Mouse (Mus musculus) embryonic facial prominence, embryonic 12.5 days (tissue): Measurements from ENCODE around the gene Colq. TPM values are rescaled to one million over a fixed set of nuclear protein-coding genes. Genes with fewer than 3 reads are reported as not detected.

Experiments
- ATAC-seq: fragments of 200-750 bp; cut with Nextera tagmentation; 2 replicates; pipeline ENCODE4 v1.8.0; 2017; ENCODE audit not compliant: insufficient number of reproducible peaks, insufficient read depth, low FRiP score, low TSS enrichment
- H3K27ac ChIP-seq: fragments of 300-500 bp; sonication (generic); 2 replicates; pipeline ENCODE4 v1.5.1; 2016; ENCODE audit warnings: mild to moderate bottlenecking
- H3K27me3 ChIP-seq: fragments of 300-500 bp; sonication (generic); 2 replicates; pipeline ENCODE4 v1.6.1; 2016; ENCODE audit warnings: mild to moderate bottlenecking, moderate library complexity
- H3K36me3 ChIP-seq: fragments of 300-500 bp; sonication (generic); 2 replicates; pipeline ENCODE4 v1.6.1; 2016; ENCODE audit warnings: mild to moderate bottlenecking
- H3K4me1 ChIP-seq: fragments of 300-500 bp; sonication (generic); 2 replicates; pipeline ENCODE4 v1.6.1; 2016
- H3K4me2 ChIP-seq: fragments of 300-500 bp; sonication (generic); replicated peaks from 2 replicates; pipeline ENCODE4 v1.6.1; 2016; ENCODE audit warnings: mild to moderate bottlenecking, moderate library complexity
- H3K4me3 ChIP-seq: fragments of 300-500 bp; sonication (generic); 2 replicates; pipeline ENCODE4 v1.5.1; 2016; ENCODE audit warnings: mild to moderate bottlenecking
- H3K9ac ChIP-seq: fragments of 300-500 bp; sonication (generic); 2 replicates; pipeline ENCODE4 v1.6.1; 2016; ENCODE audit warnings: mild to moderate bottlenecking, moderate library complexity
- H3K9me3 ChIP-seq: fragments of 300-500 bp; sonication (generic); 2 replicates; pipeline ENCODE4 v1.6.1; 2016; ENCODE audit warnings: mild to moderate bottlenecking, moderate library complexity
- WGBS: fragments of 180-500 bp; shearing (Covaris S2); methylation state at CpG from one replicate; pipeline ENCODE4 v1.1.7; 2016; 5-methylcytosine and 5-hydroxymethylcytosine counted together
- polyA plus RNA-seq: library from polyadenylated mRNA; unstranded; fragments of >200 nt; fragmentation: Nextera tagmentation; extraction: Ambion mirVana; gene quantifications from 2 replicates; pipeline ENCODE4 v1.2.1, GENCODE M21; 2016

Colq gene
- polyA plus RNA-seq, 1 experiment from 2014 or later, result 1.0 TPM

GRCm38 (mm10) chr14:31601908-31602615 lies 10.9 kb upstream of the Colq start:
- Histone ChIP-seq H3K4me3 (no peak overlapping the region), H3K4me1 (no peaks in the 10 kb centered on the region), H3K9me3 (no peaks in the 10 kb centered on the region), H3K9ac (no peak overlapping the region), H3K27ac (no peak overlapping the region), H3K27me3 (no peaks in the 10 kb centered on the region), H3K4me2 (no peak overlapping the region), H3K36me3 (no peaks in the 10 kb centered on the region)
- no peak for ATAC-seq
- WGBS, result 92% methylated on average over 14 of the region's 14 CpGs

- no peak overlapping the region for H3K4me3 ChIP-seq
- H3K4me1 ChIP-seq, result no peaks in the 10 kb centered on the region
- ATAC-seq, result no peak
- H3K9me3 ChIP-seq, result 0 out of 2 replicates have a peak, but pooled peaks cover 4% of the 10 kb centered on the region
- 94% methylated on average over 4 of the region's 4 CpGs for WGBS
- H3K9ac ChIP-seq, result no peak overlapping the region
- no peak overlapping the region for H3K4me2 ChIP-seq
- H3K27me3 ChIP-seq, result no peaks in the 10 kb centered on the region
- no peaks in the 10 kb centered on the region for H3K36me3 ChIP-seq
- H3K27ac ChIP-seq, result no peak overlapping the region
These were observed 6.3 kb upstream of the Colq start for GRCm38 (mm10) chr14:31597446-31597845.

GRCm38 (mm10) chr14:31596408-31596807 lies 5.3 kb upstream of the Colq start:
- 73% methylated on average over 7 of the region's 7 CpGs for WGBS
- H3K9ac ChIP-seq, result no peak overlapping the region
- no peak overlapping the region for H3K4me3 ChIP-seq
- no peak overlapping the region for H3K4me2 ChIP-seq
- 0 out of 2 replicates have a peak, but pooled peaks cover 4% of the 10 kb centered on the region for H3K9me3 ChIP-seq
- no peaks in the 10 kb centered on the region for H3K27me3 ChIP-seq
- no peak overlapping the region for H3K27ac ChIP-seq
- H3K4me1 ChIP-seq, result no peaks in the 10 kb centered on the region
- H3K36me3 ChIP-seq, result no peaks in the 10 kb centered on the region
- ATAC-seq, result no peak

DNA sequence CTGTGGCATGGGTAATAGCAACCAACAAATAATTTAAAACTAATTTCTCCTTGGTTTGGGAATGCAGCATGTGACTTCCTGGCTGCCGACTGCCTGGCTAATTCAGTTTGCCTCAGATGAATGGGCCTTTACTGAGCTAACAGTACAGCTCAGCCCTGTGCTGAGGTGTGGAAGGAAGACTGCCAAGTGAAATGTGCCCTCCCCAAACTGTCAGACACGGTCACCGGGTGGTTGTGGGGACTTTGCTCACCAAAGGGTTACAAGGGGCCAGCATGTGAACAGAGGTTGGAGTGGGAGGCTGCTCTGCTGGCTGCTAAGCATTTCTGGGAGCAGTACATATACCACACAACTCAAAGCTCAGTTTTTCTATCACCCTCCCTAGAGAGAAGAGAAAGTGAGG lies 3.5 kb upstream of the Colq start:
- no peak overlapping the region for H3K4me3 ChIP-seq
- ATAC-seq, result no peak
- H3K4me1 ChIP-seq, result no peaks in the 10 kb centered on the region
- no peak overlapping the region for H3K27ac ChIP-seq
- no peaks in the 10 kb centered on the region for H3K27me3 ChIP-seq
- no peak overlapping the region for H3K9ac ChIP-seq
- H3K4me2 ChIP-seq, result no peak overlapping the region
- H3K9me3 ChIP-seq, result 0 out of 2 replicates have a peak, but pooled peaks cover 4% of the 10 kb centered on the region
- whole genome bisulfite sequencing, result 71% methylated on average over 3 of the region's 3 CpGs
- H3K36me3 ChIP-seq, result no peaks in the 10 kb centered on the region

GRCm38 (mm10) chr14:31593036-31593435 lies 1.9 kb upstream of the Colq start:
- 0 out of 2 replicates have a peak, but pooled peaks cover 4% of the 10 kb centered on the region for H3K9me3 ChIP-seq
- no peak overlapping the region for H3K4me3 ChIP-seq
- no peak for ATAC-seq
- WGBS, result 80% methylated on average over 2 of the region's 2 CpGs
- H3K4me2 ChIP-seq, result no peak overlapping the region
- H3K27me3 ChIP-seq, result no peaks in the 10 kb centered on the region
- H3K4me1 ChIP-seq, result no peaks in the 10 kb centered on the region
- H3K9ac ChIP-seq, result no peak overlapping the region
- no peak overlapping the region for H3K27ac ChIP-seq
- H3K36me3 ChIP-seq, result no peaks in the 10 kb centered on the region

DNA sequence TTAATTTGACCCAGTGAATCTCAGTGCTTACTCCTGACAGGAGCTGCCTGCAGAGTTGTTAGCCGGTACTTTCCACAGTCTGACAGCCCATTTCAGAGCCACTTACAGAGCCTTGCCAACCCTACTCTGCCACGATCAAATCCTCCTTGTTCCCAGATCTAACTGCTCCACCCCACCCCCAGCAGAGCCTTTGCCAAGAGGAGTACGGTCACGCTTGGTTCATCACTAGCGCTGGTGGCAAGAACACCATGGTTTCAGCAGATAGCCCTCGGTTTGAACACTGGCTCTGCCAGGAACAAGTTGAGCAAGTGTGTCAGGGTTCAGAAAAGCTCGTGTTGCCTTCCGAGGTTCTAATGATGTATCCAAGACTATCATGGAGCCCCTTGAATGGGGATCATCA lies 4.7 kb downstream of the Colq start:
- Histone ChIP-seq H3K36me3 (no peaks in the 10 kb centered on the region), H3K4me3 (no peak overlapping the region), H3K27ac (no peak overlapping the region), H3K4me1 (no peaks in the 10 kb centered on the region), H3K9me3 (no peaks in the 10 kb centered on the region), H3K9ac (no peak overlapping the region), H3K27me3 (no peaks in the 10 kb centered on the region), H3K4me2 (no peak overlapping the region)
- no peak for ATAC-seq
- 86% methylated on average over 8 of the region's 8 CpGs for WGBS

DNA sequence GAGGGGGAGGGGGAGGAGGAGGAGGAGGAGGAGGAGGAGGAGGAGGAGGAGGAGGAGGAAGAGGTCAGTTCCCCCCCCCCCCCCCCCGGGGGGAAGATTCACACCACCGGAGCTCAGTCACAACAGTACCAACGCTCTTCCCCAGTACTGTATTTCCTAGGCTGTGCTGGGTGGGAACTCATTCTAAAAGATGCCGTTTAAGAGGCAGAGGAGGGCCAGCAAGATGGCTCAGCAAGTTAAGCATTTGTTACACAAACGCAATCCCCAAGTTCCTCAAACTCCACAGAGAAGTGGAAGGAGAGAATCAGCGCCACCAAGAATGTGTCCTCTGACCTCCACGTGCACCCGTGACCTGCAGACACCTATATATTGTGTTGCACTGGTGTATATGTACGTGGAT lies 8.1 kb downstream of the Colq start:
- no peak overlapping the region for H3K27ac ChIP-seq
- WGBS, result 83% methylated on average over 8 of the region's 9 CpGs
- no peak overlapping the region for H3K4me3 ChIP-seq
- H3K36me3 ChIP-seq, result no peaks in the 10 kb centered on the region
- no peaks in the 10 kb centered on the region for H3K27me3 ChIP-seq
- H3K4me1 ChIP-seq, result 0 out of 2 replicates have a peak, but pooled peaks cover 5% of the 10 kb centered on the region
- no peak for ATAC-seq
- no peak overlapping the region for H3K4me2 ChIP-seq
- no peak overlapping the region for H3K9ac ChIP-seq
- H3K9me3 ChIP-seq, result no peaks in the 10 kb centered on the region

- 46% methylated on average over 9 of the region's 9 CpGs for WGBS
- no peak for ATAC-seq
- Histone ChIP-seq H3K4me2 (no peak overlapping the region), H3K36me3 (no peaks in the 10 kb centered on the region), H3K9me3 (no peaks in the 10 kb centered on the region), H3K27ac (no peak overlapping the region), H3K4me3 (no peak overlapping the region), H3K27me3 (no peaks in the 10 kb centered on the region), H3K9ac (no peak overlapping the region), H3K4me1 (peaks cover 24% of the 10 kb centered on the region)
These were observed 13.0 kb downstream of the Colq start for GRCm38 (mm10) chr14:31577966-31578735.

GRCm38 (mm10) chr14:31576846-31577697 lies 14.1 kb downstream of the Colq start:
- Histone ChIP-seq H3K9me3 (no peaks in the 10 kb centered on the region), H3K4me2 (no peak overlapping the region), H3K4me3 (no peak overlapping the region), H3K4me1 (peaks cover 24% of the 10 kb centered on the region), H3K27ac (no peak overlapping the region), H3K9ac (no peak overlapping the region), H3K36me3 (no peaks in the 10 kb centered on the region), H3K27me3 (no peaks in the 10 kb centered on the region)
- WGBS, result 44% methylated on average over 10 of the region's 10 CpGs
- ATAC-seq, result no peak

DNA sequence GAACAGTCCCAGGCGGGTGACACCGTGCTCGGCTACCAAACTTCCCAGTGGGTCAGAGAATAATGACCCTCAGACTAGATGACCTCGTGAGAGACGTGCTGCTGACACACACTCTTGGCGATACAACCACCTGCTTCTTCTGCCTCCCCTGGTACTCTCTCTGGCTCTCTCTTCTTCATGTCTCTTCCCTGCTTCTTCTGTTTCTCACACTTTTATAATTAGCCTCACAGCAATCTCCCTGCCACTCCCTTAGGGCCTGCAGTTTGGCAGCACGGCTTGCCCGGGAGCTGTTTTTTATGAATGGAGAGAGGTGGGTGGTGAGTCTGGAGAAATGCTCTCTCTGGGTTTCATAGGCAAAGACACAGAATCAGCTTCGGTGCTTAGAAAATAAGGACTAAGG lies 15.3 kb downstream of the Colq start:
- Histone ChIP-seq H3K4me1 (peaks cover 24% of the 10 kb centered on the region), H3K4me2 (no peak overlapping the region), H3K4me3 (no peak overlapping the region), H3K27ac (no peak overlapping the region; the same call in 1 of the 2 replicates), H3K36me3 (no peaks in the 10 kb centered on the region), H3K9ac (no peak overlapping the region), H3K27me3 (no peaks in the 10 kb centered on the region), H3K9me3 (no peaks in the 10 kb centered on the region)
- ATAC-seq, result no peak
- 66% methylated on average over 9 of the region's 9 CpGs for WGBS

DNA sequence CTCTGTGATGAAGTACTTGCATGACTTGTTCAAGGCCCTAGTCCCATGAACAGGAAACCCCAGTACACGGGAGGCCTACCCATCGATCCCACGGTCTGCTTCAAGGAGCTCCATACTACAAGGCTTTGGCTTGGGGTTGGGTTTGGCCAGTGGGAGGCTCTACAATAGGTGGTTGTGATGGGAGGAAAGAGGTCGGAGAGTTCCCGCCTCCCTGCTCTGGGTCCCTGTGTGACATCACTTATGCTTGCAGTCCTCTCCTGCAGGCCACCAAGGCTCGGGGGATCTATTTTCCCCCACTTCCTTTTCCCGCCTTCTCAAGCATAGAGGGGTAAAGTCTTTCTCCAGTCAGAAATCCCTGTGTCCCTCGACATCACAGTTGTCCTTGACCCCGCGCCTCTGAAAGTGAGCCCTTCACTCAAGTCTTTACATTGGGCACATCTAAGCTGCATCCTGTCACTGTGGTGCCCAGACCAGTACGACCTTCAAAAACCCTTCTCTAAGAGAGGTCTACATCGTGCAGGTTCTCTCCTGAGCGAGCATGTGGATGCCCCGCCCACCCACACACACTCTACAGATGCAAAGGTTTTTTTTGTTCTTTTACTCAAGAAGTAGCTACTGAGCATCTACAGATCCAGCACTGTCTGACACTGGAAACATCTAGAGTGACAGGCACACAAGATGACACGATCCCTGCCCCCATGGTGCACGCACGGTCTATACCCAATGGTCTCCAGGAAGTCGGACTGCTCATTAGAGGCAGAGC lies 16.1 kb downstream of the Colq start:
- H3K4me1 ChIP-seq, result peaks cover 24% of the 10 kb centered on the region
- H3K27ac ChIP-seq, result no peak overlapping the region
- H3K27me3 ChIP-seq, result no peaks in the 10 kb centered on the region
- no peak overlapping the region for H3K9ac ChIP-seq
- H3K4me3 ChIP-seq, result no peak overlapping the region
- no peak overlapping the region for H3K4me2 ChIP-seq
- H3K9me3 ChIP-seq, result no peaks in the 10 kb centered on the region
- 86% methylated on average over 18 of the region's 18 CpGs for WGBS
- H3K36me3 ChIP-seq, result no peaks in the 10 kb centered on the region
- ATAC-seq, result no peak
